Mouse (Mus musculus): Measurements from ENCODE around the gene Il17rc. TPM values are rescaled to one million over a fixed set of nuclear protein-coding genes. Genes with fewer than 3 reads are reported as not detected.

The Il17rc gene
- polyA plus RNA-seq, 1 experiment from 2014 or later, result 2.7 TPM

GRCm38 (mm10) chr6:113468512-113468911, 2.7 kb upstream of the Il17rc start:
- no peak for ATAC-seq
- Histone ChIP-seq H3K9ac (ENCODE audit: low read depth, low read length) (no peak overlapping the region), H3K4me2 (ENCODE audit: low read length) (no peak overlapping the region), H3K27ac (ENCODE audit: low read length) (no peak overlapping the region), H3K27me3 (ENCODE audit: control insufficient read depth, insufficient read depth, low read depth, low read length) (peaks cover 16% of the 10 kb centered on the region), H3K36me3 (ENCODE audit: control insufficient read depth, insufficient read depth, low read length) (no peaks in the 10 kb centered on the region), H3K9me3 (replicated peaks; ENCODE audit: control insufficient read depth, low read length, poor library complexity, severe bottlenecking) (no peaks in the 10 kb centered on the region), H3K4me1 (ENCODE audit: control insufficient read depth, insufficient read depth, low read length) (peaks cover 7% of the 10 kb centered on the region; the same call in 1 of the 2 replicates), H3K4me3 (ENCODE audit: low read depth, low read length) (no peak overlapping the region)
- 53% methylated on average over 3 of the region's 3 CpGs for WGBS

DNA sequence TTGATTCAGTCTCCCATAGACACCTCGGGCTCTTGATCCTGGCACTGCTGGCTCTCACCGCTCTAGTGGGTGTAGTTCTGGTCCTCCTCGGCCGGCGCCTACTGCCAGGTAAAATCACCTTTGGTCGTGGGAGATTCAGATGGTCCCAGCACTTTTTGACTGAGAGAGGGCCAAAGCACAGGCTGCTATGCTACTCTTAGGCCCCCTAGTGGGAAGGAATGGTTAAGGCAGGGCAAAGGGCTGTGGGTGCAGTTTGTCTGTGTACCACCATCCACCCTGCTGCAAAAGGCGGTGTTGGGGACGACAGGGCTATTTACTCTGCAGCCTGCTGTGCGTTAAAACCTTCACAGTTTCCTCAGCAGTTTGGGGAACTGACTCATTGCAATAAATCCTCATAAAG, 2.2 kb upstream of the Il17rc start:
- no peak overlapping the region for H3K27ac ChIP-seq (ENCODE audit: low read length)
- H3K27me3 ChIP-seq (ENCODE audit: control insufficient read depth, insufficient read depth, low read depth, low read length), result peaks cover 16% of the 10 kb centered on the region
- H3K4me2 ChIP-seq (ENCODE audit: low read length), result peak overlapping the region; percentile 69
- ATAC-seq, result peak; percentile 76
- H3K9ac ChIP-seq (ENCODE audit: low read depth, low read length), result peak overlapping the region; percentile 59; the same call in 1 of the 2 replicates
- H3K4me1 ChIP-seq (ENCODE audit: control insufficient read depth, insufficient read depth, low read length), result peaks cover 7% of the 10 kb centered on the region; the same call in 1 of the 2 replicates
- H3K9me3 ChIP-seq (replicated peaks; ENCODE audit: control insufficient read depth, low read length, poor library complexity, severe bottlenecking), result no peaks in the 10 kb centered on the region
- 13% methylated on average over 9 of the region's 9 CpGs for WGBS
- H3K36me3 ChIP-seq (ENCODE audit: control insufficient read depth, insufficient read depth, low read length), result no peaks in the 10 kb centered on the region
- peak overlapping the region; percentile 41 for H3K4me3 ChIP-seq (ENCODE audit: low read depth, low read length)

GRCm38 (mm10) chr6:113469432-113469831, 1.8 kb upstream of the Il17rc start:
- WGBS, result under 1% methylated on average over 31 of the region's 31 CpGs
- H3K4me2 ChIP-seq (ENCODE audit: low read length), result peak overlapping the region; percentile 69
- no peak overlapping the region for H3K27ac ChIP-seq (ENCODE audit: low read length)
- H3K27me3 ChIP-seq (ENCODE audit: control insufficient read depth, insufficient read depth, low read depth, low read length), result peaks cover 16% of the 10 kb centered on the region
- H3K36me3 ChIP-seq (ENCODE audit: control insufficient read depth, insufficient read depth, low read length), result no peaks in the 10 kb centered on the region
- H3K4me1 ChIP-seq (ENCODE audit: control insufficient read depth, insufficient read depth, low read length), result peaks cover 7% of the 10 kb centered on the region; the same call in 1 of the 2 replicates
- peak overlapping the region; percentile 41 for H3K4me3 ChIP-seq (ENCODE audit: low read depth, low read length)
- ATAC-seq, result peak; percentile 79
- no peaks in the 10 kb centered on the region for H3K9me3 ChIP-seq (replicated peaks; ENCODE audit: control insufficient read depth, low read length, poor library complexity, severe bottlenecking)
- peak overlapping the region; percentile 59 for H3K9ac ChIP-seq (ENCODE audit: low read depth, low read length)

- Histone ChIP-seq H3K9ac (ENCODE audit: low read depth, low read length) (no peak overlapping the region), H3K4me1 (ENCODE audit: control insufficient read depth, insufficient read depth, low read length) (peaks cover 7% of the 10 kb centered on the region; the same call in 1 of the 2 replicates), H3K27me3 (ENCODE audit: control insufficient read depth, insufficient read depth, low read depth, low read length) (peaks cover 16% of the 10 kb centered on the region), H3K27ac (ENCODE audit: low read length) (no peak overlapping the region), H3K36me3 (ENCODE audit: control insufficient read depth, insufficient read depth, low read length) (no peaks in the 10 kb centered on the region), H3K4me2 (ENCODE audit: low read length) (no peak overlapping the region), H3K4me3 (ENCODE audit: low read depth, low read length) (no peak overlapping the region), H3K9me3 (replicated peaks; ENCODE audit: control insufficient read depth, low read length, poor library complexity, severe bottlenecking) (no peaks in the 10 kb centered on the region)
- WGBS, result 67% methylated on average over 10 of the region's 10 CpGs
- ATAC-seq, result no peak
Observed at GRCm38 (mm10) chr6:113472061-113472460, 834 bp downstream of the Il17rc start.

DNA sequence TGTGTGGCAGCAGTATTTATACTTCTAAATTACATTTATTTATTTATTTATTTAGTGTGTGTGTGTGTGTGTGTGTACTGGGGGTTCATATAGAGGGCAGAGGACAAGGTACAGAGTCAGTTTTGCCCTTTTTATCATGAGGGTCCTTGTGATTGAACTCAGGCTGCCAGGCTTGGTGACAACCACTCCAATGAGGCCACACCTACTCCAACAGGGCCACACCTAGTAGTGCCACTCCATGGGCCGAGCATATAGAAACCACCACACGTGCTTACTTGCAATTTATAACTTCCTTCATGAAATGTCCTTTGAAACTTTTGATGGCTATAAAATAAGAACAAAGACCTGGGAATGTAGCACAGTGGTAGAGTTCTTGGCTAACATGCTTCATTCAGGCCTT, 2.0 kb downstream of the Il17rc start:
- Histone ChIP-seq H3K27ac (ENCODE audit: low read length) (no peak overlapping the region), H3K4me3 (ENCODE audit: low read depth, low read length) (no peak overlapping the region), H3K4me2 (ENCODE audit: low read length) (no peak overlapping the region), H3K9me3 (replicated peaks; ENCODE audit: control insufficient read depth, low read length, poor library complexity, severe bottlenecking) (no peaks in the 10 kb centered on the region), H3K36me3 (ENCODE audit: control insufficient read depth, insufficient read depth, low read length) (no peaks in the 10 kb centered on the region), H3K4me1 (ENCODE audit: control insufficient read depth, insufficient read depth, low read length) (peaks cover 7% of the 10 kb centered on the region; the same call in 1 of the 2 replicates), H3K9ac (ENCODE audit: low read depth, low read length) (no peak overlapping the region), H3K27me3 (ENCODE audit: control insufficient read depth, insufficient read depth, low read depth, low read length) (peaks cover 16% of the 10 kb centered on the region)
- 81% methylated on average over 2 of the region's 2 CpGs for WGBS
- no peak for ATAC-seq

DNA sequence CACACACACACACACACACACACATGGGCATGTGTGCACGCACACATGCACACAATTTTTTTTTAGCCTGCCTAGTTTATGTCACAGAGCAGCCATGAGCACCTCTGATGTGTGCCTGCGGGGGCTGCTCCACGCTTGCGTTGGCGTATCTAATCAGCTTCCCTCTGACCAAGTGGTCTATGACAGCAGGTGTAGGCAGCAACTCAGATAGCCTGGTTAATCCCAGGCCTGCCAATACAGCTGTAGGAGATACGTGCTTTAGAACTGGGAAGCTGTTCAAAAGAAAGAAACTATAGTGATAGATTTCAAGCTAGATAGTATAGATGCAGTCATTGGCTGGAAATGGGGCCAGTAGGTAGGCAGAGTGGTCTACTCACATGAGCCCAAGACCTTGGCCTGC, 2.5 kb downstream of the Il17rc start:
- H3K27me3 ChIP-seq (ENCODE audit: control insufficient read depth, insufficient read depth, low read depth, low read length), result peaks cover 16% of the 10 kb centered on the region
- no peak overlapping the region for H3K27ac ChIP-seq (ENCODE audit: low read length)
- no peaks in the 10 kb centered on the region for H3K36me3 ChIP-seq (ENCODE audit: control insufficient read depth, insufficient read depth, low read length)
- no peak overlapping the region for H3K4me3 ChIP-seq (ENCODE audit: low read depth, low read length)
- H3K9ac ChIP-seq (ENCODE audit: low read depth, low read length), result no peak overlapping the region
- H3K4me2 ChIP-seq (ENCODE audit: low read length), result no peak overlapping the region
- no peak for ATAC-seq
- H3K9me3 ChIP-seq (replicated peaks; ENCODE audit: control insufficient read depth, low read length, poor library complexity, severe bottlenecking), result no peaks in the 10 kb centered on the region
- H3K4me1 ChIP-seq (ENCODE audit: control insufficient read depth, insufficient read depth, low read length), result peaks cover 7% of the 10 kb centered on the region; the same call in 1 of the 2 replicates
- 80% methylated on average over 6 of the region's 6 CpGs for WGBS

DNA sequence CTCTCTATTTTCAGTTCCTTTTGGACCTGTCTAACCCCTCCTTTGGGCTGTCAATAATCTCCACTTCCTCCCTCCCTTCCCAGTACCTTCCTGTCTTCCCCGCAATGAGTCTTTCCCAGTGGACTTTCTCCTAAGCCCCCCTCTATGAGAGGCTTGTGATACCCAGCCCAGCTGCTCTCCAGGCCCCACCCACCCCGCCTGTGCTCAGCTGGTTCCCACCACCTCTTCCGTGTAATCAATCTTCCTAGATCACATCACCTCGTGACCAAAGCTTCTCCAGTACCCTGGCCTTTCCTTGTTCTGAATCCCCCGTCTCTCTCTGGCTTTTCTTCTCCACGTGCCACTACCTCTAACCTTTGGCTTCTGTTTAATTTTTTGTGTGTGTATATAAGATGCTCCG, 6.1 kb downstream of the Il17rc start:
- Histone ChIP-seq H3K27ac (ENCODE audit: low read length) (no peak overlapping the region), H3K4me3 (ENCODE audit: low read depth, low read length) (no peak overlapping the region), H3K4me2 (ENCODE audit: low read length) (no peak overlapping the region), H3K27me3 (ENCODE audit: control insufficient read depth, insufficient read depth, low read depth, low read length) (no peaks in the 10 kb centered on the region; the same call in 1 of the 2 replicates), H3K4me1 (ENCODE audit: control insufficient read depth, insufficient read depth, low read length) (peaks cover 6% of the 10 kb centered on the region; the same call in 1 of the 2 replicates), H3K9ac (ENCODE audit: low read depth, low read length) (no peak overlapping the region), H3K36me3 (ENCODE audit: control insufficient read depth, insufficient read depth, low read length) (no peaks in the 10 kb centered on the region), H3K9me3 (replicated peaks; ENCODE audit: control insufficient read depth, low read length, poor library complexity, severe bottlenecking) (no peaks in the 10 kb centered on the region)
- no peak for ATAC-seq
- WGBS, result 61% methylated on average over 7 of the region's 7 CpGs

- no peaks in the 10 kb centered on the region for H3K36me3 ChIP-seq (ENCODE audit: control insufficient read depth, insufficient read depth, low read length)
- 84% methylated on average over 10 of the region's 10 CpGs for WGBS
- H3K4me2 ChIP-seq (ENCODE audit: low read length), result no peak overlapping the region
- no peak overlapping the region for H3K4me3 ChIP-seq (ENCODE audit: low read depth, low read length)
- no peaks in the 10 kb centered on the region; the same call in 1 of the 2 replicates for H3K27me3 ChIP-seq (ENCODE audit: control insufficient read depth, insufficient read depth, low read depth, low read length)
- H3K27ac ChIP-seq (ENCODE audit: low read length), result no peak overlapping the region
- no peaks in the 10 kb centered on the region for H3K9me3 ChIP-seq (replicated peaks; ENCODE audit: control insufficient read depth, low read length, poor library complexity, severe bottlenecking)
- no peak for ATAC-seq
- no peak overlapping the region for H3K9ac ChIP-seq (ENCODE audit: low read depth, low read length)
- H3K4me1 ChIP-seq (ENCODE audit: control insufficient read depth, insufficient read depth, low read length), result peaks cover 8% of the 10 kb centered on the region; the same call in 1 of the 2 replicates
Observed at GRCm38 (mm10) chr6:113478906-113479305, 7.7 kb downstream of the Il17rc start.

- H3K9me3 ChIP-seq (replicated peaks; ENCODE audit: control insufficient read depth, low read length, poor library complexity, severe bottlenecking), result no peaks in the 10 kb centered on the region
- ATAC-seq, result no peak
- WGBS, result 68% methylated on average over 18 of the region's 18 CpGs
Observed at GRCm38 (mm10) chr6:113480555-113481373, 9.5 kb downstream of the Il17rc start.

More at GRCm38 (mm10) chr6:113480555-113481373, 9.5 kb downstream of the Il17rc start:
- Histone ChIP-seq H3K4me1 (ENCODE audit: control insufficient read depth, insufficient read depth, low read length) (peaks cover 22% of the 10 kb centered on the region), H3K27me3 (ENCODE audit: control insufficient read depth, insufficient read depth, low read depth, low read length) (no peaks in the 10 kb centered on the region; the same call in 1 of the 2 replicates), H3K27ac (ENCODE audit: low read length) (no peak overlapping the region), H3K36me3 (ENCODE audit: control insufficient read depth, insufficient read depth, low read length) (no peaks in the 10 kb centered on the region), H3K9ac (ENCODE audit: low read depth, low read length) (no peak overlapping the region), H3K4me3 (ENCODE audit: low read depth, low read length) (no peak overlapping the region), H3K4me2 (ENCODE audit: low read length) (no peak overlapping the region)

Data from midbrain, embryonic 16.5 days (tissue).